ENCODE assay signal across 33 mouse cellular contexts in the genomic region with DNA sequence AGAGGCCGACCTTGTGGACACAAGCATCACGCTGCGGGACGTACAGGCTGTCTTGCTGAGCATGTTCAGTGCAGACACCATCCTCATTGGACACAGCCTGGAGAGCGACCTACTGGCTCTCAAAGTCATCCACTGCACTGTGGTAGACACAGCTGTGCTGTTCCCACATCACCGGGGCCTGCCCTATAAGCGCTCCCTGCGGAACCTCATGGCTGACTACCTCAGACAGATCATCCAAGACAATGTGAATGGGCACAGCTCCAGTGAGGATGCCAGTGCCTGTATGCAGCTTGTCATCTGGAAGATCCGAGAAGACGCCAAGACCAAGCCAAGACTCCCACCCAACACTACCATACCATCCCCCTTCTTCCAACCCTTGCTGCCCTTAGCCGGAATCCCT. TPM values are rescaled to one million over a fixed set of nuclear protein-coding genes. Genes with fewer than 3 reads are reported as not detected.
DNase-seq lines count a peak whose midpoint lies in the region; ATAC-seq and TF ChIP-seq lines count a peak whose summit lies in the region.
"Not testable (repeated sequence)": the region's sequence is repeated elsewhere in the genome, so short reads cannot be mapped to it uniquely, and the experiment has no call there.
"Had no signal": no experiment of that assay in that cellular context is flagged by ENCODE, and none has a peak within 500 bp of the region (broad histone marks: within the 10 kb centered on the region; RNA-seq: fewer than 3 reads in every experiment).

No protein-coding gene starts in this region.

- H3K9me3 ChIP-seq in embryonic facial prominence, embryonic 13.5 days; heart, embryonic 14.5 days (ENCODE audit: control insufficient read depth, low read length); kidney, embryonic 15.5 days (replicated peaks): not testable (repeated sequence)
- H3K9me3 ChIP-seq in hindbrain, embryonic 13.5 days = peaks cover 10% of the 10 kb centered on the region
- peaks cover 21% of the 10 kb centered on the region for H3K9me3 ChIP-seq in liver, embryonic 12.5 days (replicated peaks)
- peaks cover 17% of the 10 kb centered on the region for H3K9me3 ChIP-seq in midbrain, embryonic 13.5 days

- ATAC-seq in embryonic facial prominence, embryonic 13.5 days (ENCODE audit: insufficient number of reproducible peaks, insufficient read depth, low FRiP score, low TSS enrichment, low read depth) = peak; percentile 15; the same call in 1 of the 2 replicates
- ATAC-seq in heart, embryonic 14.5 days (ENCODE audit: insufficient number of reproducible peaks, insufficient read depth, low FRiP score, low read depth) = 0 out of 2 replicates have a peak, but pooled peaks have one; percentile 10
- peak; percentile 35; the same call in 1 of the 2 replicates for ATAC-seq in hindbrain, embryonic 13.5 days (ENCODE audit: low FRiP score)
- ATAC-seq in kidney, embryonic 15.5 days (replicated peaks; ENCODE audit: low FRiP score) = 0 out of 2 replicates have a peak, but pooled peaks have one; percentile 10
- ATAC-seq in liver, embryonic 12.5 days = peak; percentile 33
- ATAC-seq in midbrain, embryonic 13.5 days = peak; percentile 22; the same call in 1 of the 2 replicates

- DNase-seq in gastrocnemius, adult 2 months = peak; percentile 17
- peak; percentile 40 for DNase-seq in testis, postnatal 10 days (ENCODE audit: low spot score)

- not testable (repeated sequence) for H3K27ac ChIP-seq in embryonic facial prominence, embryonic 13.5 days; gastrocnemius, adult 2 months; heart, embryonic 14.5 days (replicated peaks in 1 of 2; ENCODE audit: control insufficient read depth in 1 of 2, insufficient read depth in 1 of 2, low read depth in 2 of 2, low read length in 2 of 2); hindbrain, embryonic 13.5 days; kidney, embryonic 15.5 days; liver, embryonic 12.5 days; midbrain, embryonic 13.5 days

- not testable (repeated sequence) for H3K36me3 ChIP-seq in embryonic facial prominence, embryonic 13.5 days; heart, embryonic 14.5 days (ENCODE audit: control insufficient read depth, insufficient read depth, low read length); hindbrain, embryonic 13.5 days; kidney, embryonic 15.5 days; liver, embryonic 12.5 days; midbrain, embryonic 13.5 days

- not testable (repeated sequence) for H3K4me2 ChIP-seq in embryonic facial prominence, embryonic 13.5 days; heart, embryonic 14.5 days (ENCODE audit: low read length); hindbrain, embryonic 13.5 days; kidney, embryonic 15.5 days; liver, embryonic 12.5 days; midbrain, embryonic 13.5 days (replicated peaks)

- intact Hi-C loops in gastrocnemius, adult 2 months (cut with DNase I) = not testable (repeated sequence)

- WGBS in embryonic facial prominence, embryonic 13.5 days = 92% methylated on average over 10 of the region's 11 CpGs
- 86% methylated on average over 9 of the region's 11 CpGs for WGBS in heart, embryonic 14.5 days
- 92% methylated on average over 10 of the region's 11 CpGs for WGBS in hindbrain, embryonic 13.5 days
- WGBS in kidney, embryonic 15.5 days = 92% methylated on average over 10 of the region's 11 CpGs
- WGBS in liver, embryonic 12.5 days (ENCODE audit: insufficient replicate concordance) = 82% methylated on average over 8 of the region's 11 CpGs
- 92% methylated on average over 10 of the region's 11 CpGs for WGBS in midbrain, embryonic 13.5 days

- not testable (repeated sequence) for H3K4me3 ChIP-seq in embryonic facial prominence, embryonic 13.5 days; gastrocnemius, adult 2 months; heart, embryonic 14.5 days (ENCODE audit: control insufficient read depth in 1 of 2, insufficient read depth in 1 of 2, low read depth in 1 of 2, low read length in 2 of 2); hindbrain, embryonic 13.5 days; kidney, embryonic 15.5 days (replicated peaks); liver, embryonic 12.5 days; midbrain, embryonic 13.5 days (replicated peaks)

- not testable (repeated sequence) for TF ChIP-seq CTCF in gastrocnemius, adult 2 months (IDR thresholded peaks at IDR 0.05)

- H3K27me3 ChIP-seq in embryonic facial prominence, embryonic 13.5 days; heart, embryonic 14.5 days (ENCODE audit: control insufficient read depth, insufficient read depth, low read length); hindbrain, embryonic 13.5 days; kidney, embryonic 15.5 days; liver, embryonic 12.5 days (replicated peaks); midbrain, embryonic 13.5 days: not testable (repeated sequence)

- H3K4me1 ChIP-seq in embryonic facial prominence, embryonic 13.5 days; heart, embryonic 14.5 days (ENCODE audit: control insufficient read depth in 2 of 2, insufficient read depth in 2 of 2, low read length in 2 of 2); hindbrain, embryonic 13.5 days (replicated peaks); kidney, embryonic 15.5 days; liver, embryonic 12.5 days; midbrain, embryonic 13.5 days (replicated peaks): not testable (repeated sequence)

- H3K9ac ChIP-seq in embryonic facial prominence, embryonic 13.5 days; heart, embryonic 14.5 days (ENCODE audit: low read length); hindbrain, embryonic 13.5 days; kidney, embryonic 15.5 days; liver, embryonic 12.5 days; midbrain, embryonic 13.5 days (replicated peaks): not testable (repeated sequence)

RNA-seq across cellular contexts. Expression of a gene that starts 10.2 kb away (rescaled TPM):
- polyA plus RNA-seq in embryonic facial prominence, embryonic 13.5 days (2015; fragmentation: Nextera tagmentation; extraction: Ambion mirVana) = not detected in 2 replicates
- total RNA-seq in gastrocnemius, adult 2 months (2021) = not detected
- polyA plus RNA-seq in heart, embryonic 14.5 days (2014; fragmentation: Nextera tagmentation; extraction: Ambion mirVana) = not detected in 2 replicates
- not detected in 2 replicates for polyA plus RNA-seq in hindbrain, embryonic 13.5 days (2015; fragmentation: Nextera tagmentation; extraction: Ambion mirVana)
- not detected in 2 replicates for polyA plus RNA-seq in kidney, embryonic 15.5 days (2015; fragmentation: Nextera tagmentation; extraction: Ambion mirVana)
- polyA plus RNA-seq in liver, embryonic 12.5 days (2016; fragmentation: Nextera tagmentation; extraction: Ambion mirVana) = not detected in 2 replicates
- not detected in 2 replicates for polyA plus RNA-seq in midbrain, embryonic 13.5 days (2015; fragmentation: Nextera tagmentation; extraction: Ambion mirVana)
- total RNA-seq: adrenal gland, adult 18-20 months; adrenal gland, postnatal 10 days; adrenal gland, postnatal 4 days; CH12.LX; common myeloid progenitor, adult 5-6 weeks; forebrain, postnatal 0 days; gastrocnemius, adult 8-10 months; gastrocnemius, postnatal 36 days; granulocyte monocyte progenitor cell, adult 5-6 weeks; heart, adult 8-10 months; heart, postnatal 14 days; heart, postnatal 4 days; hindbrain, postnatal 0 days had no signal
- polyA plus RNA-seq: cerebellum, adult 2 months; embryonic facial prominence, embryonic 12.5 days; forebrain, embryonic 10.5 days; forebrain, embryonic 14.5 days; forebrain, postnatal 0 days; frontal cortex, adult 2 months; heart, embryonic 11.5 days; heart, embryonic 15.5 days; hindbrain, embryonic 11.5 days; hindbrain, postnatal 0 days; inflammation-experienced regulatory T-cells, adult 6 months; intestine, postnatal 0 days had no signal

RNA-seq across cellular contexts. Expression of a gene that starts 21.5 kb away (rescaled TPM):
- not detected in 2 replicates for polyA plus RNA-seq in embryonic facial prominence, embryonic 13.5 days (2015; fragmentation: Nextera tagmentation; extraction: Ambion mirVana)
- not detected for total RNA-seq in gastrocnemius, adult 2 months (2021)
- not detected in 2 replicates for polyA plus RNA-seq in heart, embryonic 14.5 days (2014; fragmentation: Nextera tagmentation; extraction: Ambion mirVana)
- not detected in 2 replicates for polyA plus RNA-seq in hindbrain, embryonic 13.5 days (2015; fragmentation: Nextera tagmentation; extraction: Ambion mirVana)
- not detected in 2 replicates for polyA plus RNA-seq in kidney, embryonic 15.5 days (2015; fragmentation: Nextera tagmentation; extraction: Ambion mirVana)
- not detected in 2 replicates for polyA plus RNA-seq in liver, embryonic 12.5 days (2016; fragmentation: Nextera tagmentation; extraction: Ambion mirVana)
- not detected in 2 replicates for polyA plus RNA-seq in midbrain, embryonic 13.5 days (2015; fragmentation: Nextera tagmentation; extraction: Ambion mirVana)
- total RNA-seq: adrenal gland, adult 18-20 months; adrenal gland, postnatal 10 days; adrenal gland, postnatal 4 days; CH12.LX; common myeloid progenitor, adult 5-6 weeks; forebrain, postnatal 0 days; G1E; gastrocnemius, adult 8-10 months; gastrocnemius, postnatal 36 days; granulocyte monocyte progenitor cell, adult 5-6 weeks; heart, adult 8-10 months; heart, postnatal 14 days; heart, postnatal 4 days; hindbrain, postnatal 0 days had no signal
- polyA plus RNA-seq: cerebellum, adult 2 months; embryonic facial prominence, embryonic 12.5 days; forebrain, embryonic 10.5 days; forebrain, embryonic 14.5 days; forebrain, postnatal 0 days; frontal cortex, adult 2 months; G1E; heart, embryonic 11.5 days; heart, embryonic 15.5 days; hindbrain, embryonic 11.5 days; hindbrain, postnatal 0 days; inflammation-experienced regulatory T-cells, adult 6 months; intestine, postnatal 0 days; Patski had no signal

RNA-seq across cellular contexts. Expression of a gene that starts 31.5 kb away (rescaled TPM):
- polyA plus RNA-seq in embryonic facial prominence, embryonic 13.5 days (2015; fragmentation: Nextera tagmentation; extraction: Ambion mirVana) = not detected in 2 replicates
- total RNA-seq in gastrocnemius, adult 2 months (2021) = not detected
- polyA plus RNA-seq in heart, embryonic 14.5 days (2014; fragmentation: Nextera tagmentation; extraction: Ambion mirVana) = not detected in 2 replicates
- polyA plus RNA-seq in hindbrain, embryonic 13.5 days (2015; fragmentation: Nextera tagmentation; extraction: Ambion mirVana) = not detected in 2 replicates
- polyA plus RNA-seq in kidney, embryonic 15.5 days (2015; fragmentation: Nextera tagmentation; extraction: Ambion mirVana) = not detected in 2 replicates
- not detected in 2 replicates for polyA plus RNA-seq in liver, embryonic 12.5 days (2016; fragmentation: Nextera tagmentation; extraction: Ambion mirVana)
- not detected in 2 replicates for polyA plus RNA-seq in midbrain, embryonic 13.5 days (2015; fragmentation: Nextera tagmentation; extraction: Ambion mirVana)
- total RNA-seq: adrenal gland, adult 18-20 months; adrenal gland, postnatal 10 days; adrenal gland, postnatal 4 days; CH12.LX; common myeloid progenitor, adult 5-6 weeks; forebrain, postnatal 0 days; gastrocnemius, adult 8-10 months; gastrocnemius, postnatal 36 days; granulocyte monocyte progenitor cell, adult 5-6 weeks; heart, adult 8-10 months; heart, postnatal 14 days; heart, postnatal 4 days; hindbrain, postnatal 0 days had no signal
- polyA plus RNA-seq: cerebellum, adult 2 months; embryonic facial prominence, embryonic 12.5 days; forebrain, embryonic 10.5 days; forebrain, embryonic 14.5 days; forebrain, postnatal 0 days; frontal cortex, adult 2 months; heart, embryonic 11.5 days; heart, embryonic 15.5 days; hindbrain, embryonic 11.5 days; hindbrain, postnatal 0 days; inflammation-experienced regulatory T-cells, adult 6 months; intestine, postnatal 0 days had no signal

RNA-seq across cellular contexts. Expression of a gene that starts 47.3 kb away (rescaled TPM):
- polyA plus RNA-seq in embryonic facial prominence, embryonic 13.5 days (2015; fragmentation: Nextera tagmentation; extraction: Ambion mirVana) = not detected in 2 replicates
- total RNA-seq in gastrocnemius, adult 2 months (2021) = not detected
- not detected in 2 replicates for polyA plus RNA-seq in heart, embryonic 14.5 days (2014; fragmentation: Nextera tagmentation; extraction: Ambion mirVana)
- polyA plus RNA-seq in hindbrain, embryonic 13.5 days (2015; fragmentation: Nextera tagmentation; extraction: Ambion mirVana) = not detected in 2 replicates
- polyA plus RNA-seq in kidney, embryonic 15.5 days (2015; fragmentation: Nextera tagmentation; extraction: Ambion mirVana) = not detected in 2 replicates
- not detected in 2 replicates for polyA plus RNA-seq in liver, embryonic 12.5 days (2016; fragmentation: Nextera tagmentation; extraction: Ambion mirVana)
- not detected in 2 replicates for polyA plus RNA-seq in midbrain, embryonic 13.5 days (2015; fragmentation: Nextera tagmentation; extraction: Ambion mirVana)
- total RNA-seq: adrenal gland, adult 18-20 months; adrenal gland, postnatal 10 days; adrenal gland, postnatal 4 days; CH12.LX; common myeloid progenitor, adult 5-6 weeks; forebrain, postnatal 0 days; G1E; gastrocnemius, adult 8-10 months; gastrocnemius, postnatal 36 days; granulocyte monocyte progenitor cell, adult 5-6 weeks; heart, adult 8-10 months; heart, postnatal 14 days; heart, postnatal 4 days; hindbrain, postnatal 0 days had no signal
- polyA plus RNA-seq: cerebellum, adult 2 months; embryonic facial prominence, embryonic 12.5 days; forebrain, embryonic 10.5 days; forebrain, embryonic 14.5 days; forebrain, postnatal 0 days; frontal cortex, adult 2 months; G1E; heart, embryonic 11.5 days; heart, embryonic 15.5 days; hindbrain, embryonic 11.5 days; hindbrain, postnatal 0 days; inflammation-experienced regulatory T-cells, adult 6 months; intestine, postnatal 0 days; Patski had no signal

RNA-seq across cellular contexts. Expression of a gene that starts 56.0 kb away (rescaled TPM):
- polyA plus RNA-seq in embryonic facial prominence, embryonic 13.5 days (2015; fragmentation: Nextera tagmentation; extraction: Ambion mirVana) = not detected in 2 replicates
- not detected for total RNA-seq in gastrocnemius, adult 2 months (2021)
- polyA plus RNA-seq in heart, embryonic 14.5 days (2014; fragmentation: Nextera tagmentation; extraction: Ambion mirVana) = not detected in 2 replicates
- polyA plus RNA-seq in hindbrain, embryonic 13.5 days (2015; fragmentation: Nextera tagmentation; extraction: Ambion mirVana) = not detected in 2 replicates
- polyA plus RNA-seq in kidney, embryonic 15.5 days (2015; fragmentation: Nextera tagmentation; extraction: Ambion mirVana) = not detected in 2 replicates
- polyA plus RNA-seq in liver, embryonic 12.5 days (2016; fragmentation: Nextera tagmentation; extraction: Ambion mirVana) = not detected in 2 replicates
- not detected in 2 replicates for polyA plus RNA-seq in midbrain, embryonic 13.5 days (2015; fragmentation: Nextera tagmentation; extraction: Ambion mirVana)
- total RNA-seq: adrenal gland, adult 18-20 months; adrenal gland, postnatal 10 days; adrenal gland, postnatal 4 days; CH12.LX; common myeloid progenitor, adult 5-6 weeks; forebrain, postnatal 0 days; G1E; gastrocnemius, adult 8-10 months; gastrocnemius, postnatal 36 days; granulocyte monocyte progenitor cell, adult 5-6 weeks; heart, adult 8-10 months; heart, postnatal 14 days; heart, postnatal 4 days; hindbrain, postnatal 0 days had no signal
- polyA plus RNA-seq: cerebellum, adult 2 months; embryonic facial prominence, embryonic 12.5 days; forebrain, embryonic 10.5 days; forebrain, embryonic 14.5 days; forebrain, postnatal 0 days; frontal cortex, adult 2 months; G1E; heart, embryonic 11.5 days; heart, embryonic 15.5 days; hindbrain, embryonic 11.5 days; hindbrain, postnatal 0 days; inflammation-experienced regulatory T-cells, adult 6 months; intestine, postnatal 0 days; Patski had no signal
